Mouse (Mus musculus) olfactory bulb, adult 2 months (tissue): ENCODE measurements around the gene Depdc5. TPM values are rescaled to one million over a fixed set of nuclear protein-coding genes. Genes with fewer than 3 reads are reported as not detected.

Source experiments
- H3K27ac ChIP-seq: fragments of 200-500 bp; 2 replicates; pipeline ENCODE4 v1.5.1; 2012; ENCODE audit warnings: low read depth, low read length; ENCODE audit not compliant: insufficient read depth
- H3K4me1 ChIP-seq: fragments of 200-500 bp; 2 replicates; pipeline ENCODE4 v1.6.1; 2012; ENCODE audit warnings: low read length; ENCODE audit not compliant: control insufficient read depth, insufficient read depth
- H3K4me3 ChIP-seq: fragments of 200-500 bp; 2 replicates; pipeline ENCODE4 v1.5.1; 2012; ENCODE audit warnings: mild to moderate bottlenecking, low read depth, low read length, moderate library complexity; ENCODE audit not compliant: insufficient read depth
- CTCF ChIP-seq: fragments of 200-500 bp; IDR thresholded peaks from 2 replicates; pipeline ENCODE4 v1.5.1; 2012; ENCODE audit warnings: low read depth, mild to moderate bottlenecking, low read length, moderate library complexity; ENCODE audit not compliant: insufficient read depth
- POLR2A ChIP-seq: fragments of 200-500 bp; IDR thresholded peaks from 2 replicates; pipeline ENCODE4 v1.6.1; 2012; ENCODE audit warnings: mild to moderate bottlenecking, low read depth, low read length, moderate library complexity; ENCODE audit not compliant: insufficient read depth
- WGBS: fragments of 180-500 bp; shearing (Covaris S2); methylation state at CpG from one replicate; pipeline ENCODE4 v1.1.7; 2018; 5-methylcytosine and 5-hydroxymethylcytosine counted together
- polyA plus RNA-seq: library from polyadenylated mRNA; stranded (reverse); fragments of >200 nt; gene quantifications from 2 replicates; pipeline ENCODE4 v1.2.4, GENCODE M21; 2012; ENCODE audit warnings: low replicate concordance; ENCODE audit not compliant: missing spikeins, insufficient read depth, insufficient read length

The Depdc5 gene
- polyA plus RNA-seq, 1 experiment, result 384 TPM

DNA sequence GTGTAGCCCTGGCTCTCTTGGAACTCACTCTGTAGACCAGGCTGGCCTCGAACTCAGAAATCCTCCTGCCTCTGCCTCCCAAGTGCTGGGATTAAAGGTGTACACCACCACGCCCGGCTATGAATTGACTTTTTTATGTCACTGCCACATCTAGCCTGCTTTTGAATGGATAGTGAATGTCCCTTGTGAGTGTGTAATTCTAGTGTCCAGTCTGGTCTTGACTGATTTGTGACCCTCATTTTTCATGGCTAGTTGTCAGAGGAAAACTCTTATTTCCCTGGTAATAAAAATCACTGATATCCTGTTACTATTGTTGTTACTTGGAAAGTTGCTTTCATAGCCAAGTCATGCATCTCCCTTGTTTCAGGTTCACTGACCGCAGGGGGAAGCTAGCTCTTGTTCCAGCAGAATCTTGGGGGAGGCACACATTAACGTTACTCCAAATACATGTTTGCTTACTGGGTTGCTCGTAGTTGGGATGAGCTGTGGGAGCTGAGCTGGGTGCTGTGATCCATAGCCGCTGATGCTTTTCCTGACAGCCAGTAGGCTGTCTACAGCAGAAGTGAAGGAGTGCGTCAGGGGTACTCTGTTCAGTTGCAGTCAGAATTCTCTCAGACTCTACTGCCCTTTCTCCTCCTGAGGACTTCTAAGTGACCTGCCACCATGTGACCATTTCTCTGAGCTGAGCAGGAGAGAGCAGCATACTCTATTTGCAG, 77.9 kb downstream of the Depdc5 start:
- TF ChIP-seq CTCF, result no peak
- no peak for TF ChIP-seq POLR2A
- Histone ChIP-seq H3K4me1 (no peaks in the 10 kb centered on the region), H3K4me3 (no peak overlapping the region), H3K27ac (no peak overlapping the region)
- WGBS, result 88% methylated on average over 8 of the region's 8 CpGs

- H3K27ac ChIP-seq, result peak overlapping the region; percentile 20; the same call in 1 of the 2 replicates
- no peak overlapping the region for H3K4me3 ChIP-seq
- H3K4me1 ChIP-seq, result peaks cover 2% of the 10 kb centered on the region; the same call in 1 of the 2 replicates
Observed at GRCm38 (mm10) chr5:32950077-32950476, 86.6 kb downstream of the Depdc5 start.

DNA sequence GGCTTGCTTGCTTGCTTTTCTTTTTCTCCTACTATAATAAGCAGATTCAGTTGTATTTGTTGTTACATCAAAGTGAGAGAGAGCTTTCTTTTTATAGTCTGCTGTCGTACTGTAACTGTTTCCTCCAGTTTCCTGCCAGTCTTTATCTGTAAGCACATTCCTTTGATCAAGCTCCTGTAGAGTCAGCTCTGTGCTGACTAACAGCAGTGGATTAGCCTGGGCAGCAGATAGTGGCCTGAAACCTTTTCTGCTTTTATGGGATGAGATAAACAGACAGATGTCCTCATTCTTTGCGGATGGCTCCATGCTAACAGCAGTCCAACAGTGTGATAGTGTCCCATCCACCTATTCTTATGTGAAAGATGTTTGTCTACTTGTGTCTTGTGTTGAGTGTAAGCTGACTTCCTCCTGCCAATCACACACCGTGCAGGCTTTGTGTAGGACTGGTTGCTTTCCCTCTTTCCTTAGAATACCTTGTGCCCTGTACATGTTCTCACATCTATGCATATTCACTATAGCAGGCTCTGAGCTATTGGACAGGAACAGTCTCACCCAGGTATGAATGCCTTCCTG, 87.3 kb downstream of the Depdc5 start:
- Histone ChIP-seq H3K27ac (no peak overlapping the region), H3K4me3 (no peak overlapping the region), H3K4me1 (peaks cover 2% of the 10 kb centered on the region; the same call in 1 of the 2 replicates)
- 74% methylated on average over 3 of the region's 3 CpGs for WGBS
- TF ChIP-seq CTCF (no peak), POLR2A (no peak)

More at GRCm38 (mm10) chr5:32950077-32950476, 86.6 kb downstream of the Depdc5 start:
- TF ChIP-seq CTCF (no peak), POLR2A (no peak)
- 77% methylated on average over 6 of the region's 6 CpGs for WGBS

- no peak overlapping the region for H3K27ac ChIP-seq
- H3K4me3 ChIP-seq, result no peak overlapping the region
- peaks cover 3% of the 10 kb centered on the region; the same call in 1 of the 2 replicates for H3K4me1 ChIP-seq
- 70% methylated on average over 4 of the region's 4 CpGs for WGBS
- TF ChIP-seq CTCF (no peak), POLR2A (no peak)
Observed at GRCm38 (mm10) chr5:32955716-32956115, 92.2 kb downstream of the Depdc5 start.

- H3K27ac ChIP-seq, result no peak overlapping the region
- 86% methylated on average over 3 of the region's 3 CpGs for WGBS
- H3K4me3 ChIP-seq, result no peak overlapping the region
- H3K4me1 ChIP-seq, result peaks cover 3% of the 10 kb centered on the region; the same call in 1 of the 2 replicates
- TF ChIP-seq CTCF, result no peak
- TF ChIP-seq POLR2A, result no peak
Observed at GRCm38 (mm10) chr5:32961616-32962015, 98.1 kb downstream of the Depdc5 start.

DNA sequence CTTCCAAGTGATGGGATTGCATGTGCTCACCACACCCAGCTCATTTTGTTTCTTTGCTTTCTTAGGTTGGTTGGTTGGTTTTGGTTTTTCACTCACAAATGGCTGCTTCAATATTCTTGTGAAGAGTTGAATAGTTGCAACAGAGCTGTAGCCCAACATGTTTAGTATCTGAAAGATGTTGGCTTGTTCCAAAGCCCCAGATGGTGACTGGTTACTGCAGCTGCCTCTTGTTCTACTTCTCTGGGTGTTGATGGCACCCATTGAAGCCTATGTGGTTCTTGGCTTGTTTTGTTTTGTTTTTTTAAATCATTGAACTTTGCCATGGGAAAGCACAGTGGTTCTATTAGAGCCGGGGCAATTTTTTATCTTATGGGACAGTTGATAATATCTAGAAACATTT, 99.1 kb downstream of the Depdc5 start:
- 92% methylated on average over 1 of the region's 1 CpGs for WGBS
- H3K4me3 ChIP-seq, result no peak overlapping the region
- no peak overlapping the region for H3K27ac ChIP-seq
- no peak for TF ChIP-seq POLR2A
- no peak for TF ChIP-seq CTCF
- H3K4me1 ChIP-seq, result peaks cover 3% of the 10 kb centered on the region; the same call in 1 of the 2 replicates

GRCm38 (mm10) chr5:32976541-32976940, 113.0 kb downstream of the Depdc5 start:
- Histone ChIP-seq H3K4me3 (no peak overlapping the region), H3K4me1 (peaks cover 2% of the 10 kb centered on the region; the same call in 1 of the 2 replicates), H3K27ac (no peak overlapping the region)
- TF ChIP-seq POLR2A, result no peak
- TF ChIP-seq CTCF, result no peak
- whole genome bisulfite sequencing, result 71% methylated on average over 4 of the region's 4 CpGs

- no peak for TF ChIP-seq CTCF
- no peak for TF ChIP-seq POLR2A
- no peak overlapping the region for H3K27ac ChIP-seq
- peaks cover 2% of the 10 kb centered on the region; the same call in 1 of the 2 replicates for H3K4me1 ChIP-seq
- no peak overlapping the region for H3K4me3 ChIP-seq
Observed at GRCm38 (mm10) chr5:32977179-32977578, 113.7 kb downstream of the Depdc5 start.

- H3K4me1 ChIP-seq, result peaks cover 22% of the 10 kb centered on the region
- WGBS, result 26% methylated on average over 1 of the region's 1 CpGs
- TF ChIP-seq CTCF (no peak), POLR2A (no peak)
- no peak overlapping the region for H3K4me3 ChIP-seq
- peak overlapping the region; percentile 50 for H3K27ac ChIP-seq
Observed at GRCm38 (mm10) chr5:32985379-32985778, 121.9 kb downstream of the Depdc5 start.

GRCm38 (mm10) chr5:32987873-32988272, 124.4 kb downstream of the Depdc5 start:
- TF ChIP-seq POLR2A (no peak), CTCF (no peak)
- 32% methylated on average over 1 of the region's 1 CpGs for WGBS
- Histone ChIP-seq H3K4me3 (no peak overlapping the region), H3K27ac (peak overlapping the region; percentile 83), H3K4me1 (peaks cover 37% of the 10 kb centered on the region)
